Mouse (Mus musculus): ENCODE results near the gene Rad51b.

- no peak for TF ChIP-seq CTCF (conservative IDR thresholded peaks at IDR 0.05; ENCODE audit: low read length)
- TF ChIP-seq POU5F1 (IDR thresholded peaks at IDR 0.05; ENCODE audit: borderline replicate concordance, low read length), result no peak
- TF ChIP-seq NANOG (IDR thresholded peaks at IDR 0.05; ENCODE audit: borderline replicate concordance, low read length), result no peak
Measured at GRCm38 (mm10) chr12:79330571-79330970, 33.5 kb downstream of the Rad51b start.

All from E14TG2a.4 (cell line).